Mouse (Mus musculus): ENCODE results near the gene Pifo.
"Not testable (repeated sequence)": the region's sequence is repeated elsewhere in the genome, so short reads cannot be mapped to it uniquely, and the experiment has no call there.

Pifo gene

DNA sequence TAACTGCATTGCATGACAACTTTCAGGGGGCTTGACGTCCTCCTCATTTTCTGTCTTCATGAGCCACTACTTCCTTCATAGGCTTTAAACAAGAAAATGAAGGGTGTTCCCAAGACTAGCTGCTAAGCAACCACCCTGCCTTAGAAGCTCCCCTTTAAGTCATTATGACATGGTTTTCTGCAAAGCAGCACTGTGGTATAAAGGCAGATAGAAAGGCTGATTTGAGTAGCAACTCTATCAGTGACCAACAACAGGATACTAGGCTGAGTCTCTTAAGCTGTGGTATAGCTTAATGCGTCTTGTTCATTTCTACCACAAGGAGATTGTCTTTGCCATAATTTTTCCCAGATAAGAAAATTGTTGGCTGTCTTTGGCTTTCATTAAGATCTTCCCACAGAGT is at the start of gene Pifo:
Gene Pifo, minus strand, starts transcription at position 101 of the 400 bp plus-strand sequence.
- DNase-seq (ENCODE audit: low read depth, low spot score): no peak

DNA sequence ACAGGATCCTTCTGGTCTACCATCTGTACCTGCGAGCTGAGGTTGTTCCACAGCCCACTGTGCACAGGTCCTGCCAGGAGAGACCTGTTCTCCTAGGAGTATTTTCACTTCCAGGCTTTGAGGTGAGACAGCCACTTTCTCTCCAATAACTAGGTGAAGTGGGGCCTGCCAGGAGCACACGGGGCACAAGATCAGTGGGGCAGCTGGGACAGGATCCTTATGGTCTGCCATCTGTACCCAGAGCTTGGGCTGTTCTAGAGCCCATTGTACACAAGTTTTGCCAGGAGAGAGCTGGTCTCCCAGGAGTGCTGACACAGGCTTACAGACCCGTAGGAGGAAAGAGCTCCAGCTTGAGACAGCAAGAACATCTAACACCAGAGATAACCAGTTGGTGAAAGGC is 43.5 kb upstream of the Pifo start:
- DNase-seq (ENCODE audit: low read depth, low spot score): no peak

DNA sequence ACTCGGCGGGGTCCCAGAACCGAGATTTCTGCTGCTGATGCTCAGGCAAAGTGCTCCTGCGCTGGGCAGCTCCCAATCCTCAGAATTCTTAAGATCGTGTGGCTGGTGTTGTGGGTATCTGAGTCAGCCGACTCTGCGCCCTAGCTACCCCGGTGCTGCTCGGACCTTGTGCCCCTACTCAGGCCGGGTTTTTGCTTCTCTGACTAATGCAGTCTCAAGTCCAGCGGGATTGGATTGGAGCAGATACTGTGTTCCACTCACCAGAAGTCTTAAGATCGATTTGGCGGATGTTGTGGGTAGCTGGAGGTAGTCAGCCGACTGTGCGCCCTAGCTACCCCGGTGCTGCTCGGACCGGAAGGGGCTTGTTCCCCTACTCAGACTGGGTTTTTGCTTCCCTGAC is 37.5 kb upstream of the Pifo start:
- DNase-seq (ENCODE audit: low read depth, low spot score): no peak

DNA sequence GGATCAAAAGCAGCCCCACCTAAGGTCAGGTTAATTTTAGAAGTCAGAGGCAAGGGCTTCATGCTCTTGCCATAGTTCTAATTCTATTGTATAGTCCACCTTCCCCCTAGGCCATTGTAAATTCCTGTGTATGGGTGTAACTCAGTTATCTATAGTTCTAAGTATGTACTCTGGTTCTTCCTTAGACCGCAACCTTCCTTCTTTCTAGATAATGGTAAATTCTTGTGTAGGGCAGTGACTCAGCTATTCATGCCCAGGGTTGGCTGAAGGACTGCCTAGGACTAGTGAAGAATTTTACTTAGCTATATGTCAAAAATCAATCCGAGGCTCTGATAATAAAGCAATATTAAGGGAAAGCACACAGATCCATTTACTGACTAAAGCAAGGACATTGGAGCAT is 25.9 kb upstream of the Pifo start:
- DNase-seq (ENCODE audit: low read depth, low spot score): no peak

DNA sequence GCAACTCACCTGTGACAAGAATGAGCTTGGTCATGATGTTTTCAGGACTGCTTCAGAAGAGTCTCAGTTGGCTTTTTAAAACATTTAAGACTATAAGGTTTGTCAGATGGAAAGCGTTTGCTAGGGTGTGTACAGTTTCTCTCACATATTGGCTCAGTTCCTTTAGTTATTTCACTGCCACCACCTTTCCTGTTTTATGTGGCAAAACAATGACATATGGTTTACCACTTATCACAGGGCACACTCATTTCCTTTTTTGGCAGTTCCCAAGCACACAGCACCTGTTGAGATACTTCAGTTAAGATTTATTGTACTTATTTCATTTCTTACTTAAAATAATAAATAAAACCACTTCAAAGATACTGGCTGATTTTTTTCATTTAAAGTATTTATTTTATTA is 18.3 kb upstream of the Pifo start, which contains the start of gene Chil5:
Gene Chil5, minus strand, starts transcription at position 34 of the 400 bp plus-strand sequence.
- no peak for DNase-seq (ENCODE audit: low read depth, low spot score)

DNA sequence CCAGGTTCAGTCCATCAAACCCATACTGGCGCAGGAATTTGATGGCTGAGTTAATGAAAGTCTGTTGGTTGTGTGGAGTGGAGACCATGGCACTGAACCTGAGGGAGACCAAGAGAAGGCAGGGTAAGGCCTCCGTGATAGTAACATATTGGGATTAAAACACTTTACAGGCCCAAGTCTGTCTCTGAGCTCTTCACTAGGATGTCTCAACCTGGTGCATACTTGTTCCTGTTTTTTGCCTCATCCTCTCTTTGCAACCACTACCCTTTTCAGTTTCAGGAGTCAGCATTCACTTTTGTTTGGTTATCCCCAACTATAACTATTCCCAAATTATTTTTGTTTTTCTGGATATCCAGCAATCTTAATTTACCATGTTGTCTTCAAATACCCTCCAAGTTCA is 9.7 kb upstream of the Pifo start:
- no peak for DNase-seq (ENCODE audit: low read depth, low spot score)

DNA sequence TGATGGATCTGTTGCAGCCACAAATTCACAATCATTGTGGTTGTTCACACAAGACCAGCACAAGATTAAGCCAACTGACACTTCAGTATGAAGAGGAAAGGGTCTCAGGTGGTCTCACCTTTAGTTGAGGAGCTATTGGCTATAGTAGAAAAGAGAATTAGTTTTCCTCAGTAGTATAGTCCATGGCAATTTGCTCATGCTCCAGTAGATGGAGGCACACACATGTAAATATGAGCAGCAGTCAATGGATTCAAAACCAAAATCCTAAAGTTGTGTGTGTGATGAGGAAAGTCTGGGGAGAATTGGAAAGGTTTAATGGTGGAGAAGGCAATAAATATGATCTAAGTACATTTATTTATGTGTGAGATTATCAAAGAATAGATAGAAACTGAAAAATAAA is 7.4 kb upstream of the Pifo start:
- DNase-seq (ENCODE audit: low read depth, low spot score): no peak

DNA sequence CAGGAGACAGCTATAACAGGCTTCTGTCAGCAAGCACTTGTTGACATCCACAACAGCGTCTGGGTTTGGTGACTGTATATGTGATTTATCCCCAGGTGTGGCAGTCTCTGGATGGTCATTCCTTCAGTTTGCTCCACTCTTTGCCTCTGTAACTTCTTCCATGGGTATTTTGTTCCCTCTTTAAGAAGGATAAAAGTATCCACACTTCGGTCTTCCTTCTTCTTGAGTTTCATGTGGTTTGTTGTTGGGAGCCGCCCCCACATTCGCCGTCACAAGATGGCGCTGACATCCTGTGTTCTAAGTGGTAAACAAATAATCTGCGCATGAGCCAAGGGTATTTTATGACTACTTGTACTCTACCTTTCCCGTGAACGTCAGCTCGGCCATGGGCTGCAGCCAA is 11.1 kb downstream of the Pifo start:
- not testable (repeated sequence) for DNase-seq (ENCODE audit: low read depth, low spot score)

DNA sequence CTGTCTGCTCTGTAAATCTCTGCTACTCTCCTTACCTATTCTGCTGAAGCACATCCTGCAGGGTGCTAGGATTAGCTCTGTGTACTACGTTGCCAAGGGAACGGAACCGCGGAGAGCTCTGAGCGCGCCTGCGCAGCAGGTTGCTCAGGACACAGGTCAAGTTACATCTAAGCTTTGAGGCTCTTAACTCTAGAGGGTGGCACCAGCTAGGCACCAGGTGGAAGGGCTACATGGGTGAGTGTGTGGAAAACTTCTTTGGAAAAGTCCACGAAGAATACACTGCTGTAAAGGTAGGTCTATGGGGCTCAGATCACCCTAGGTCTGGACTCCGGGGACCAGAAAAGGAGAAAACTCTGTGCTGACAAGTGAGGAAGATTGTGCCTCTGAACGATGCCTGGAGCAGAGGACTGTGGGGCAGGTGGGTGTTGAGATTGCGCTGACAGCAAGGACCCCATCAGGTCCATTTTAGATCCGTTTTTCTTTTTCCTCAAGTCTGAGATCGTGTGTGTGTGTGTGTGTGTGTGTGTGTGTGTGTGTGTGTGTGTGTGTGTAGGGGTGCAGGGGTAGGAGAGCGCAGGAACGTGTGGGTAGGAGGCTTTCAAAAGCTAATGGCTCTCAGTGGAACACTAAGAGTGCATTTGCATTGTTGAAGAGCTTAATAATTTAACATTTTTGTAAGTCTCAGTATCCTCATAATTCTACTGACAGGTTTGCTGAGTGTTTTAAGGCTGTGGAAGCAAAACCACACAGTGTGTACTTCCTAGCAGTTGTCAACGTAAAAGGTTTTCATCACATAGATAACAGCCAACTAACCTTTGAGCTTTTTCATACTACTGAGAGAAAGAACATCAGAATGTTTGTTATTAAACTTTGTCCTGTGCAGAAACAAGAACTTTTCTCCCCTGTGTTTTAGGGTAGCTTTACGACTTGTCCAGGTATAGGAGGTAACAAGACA is 12.8 kb downstream of the Pifo start:
- peak; percentile 83 for DNase-seq (ENCODE audit: low read depth, low spot score)

DNA sequence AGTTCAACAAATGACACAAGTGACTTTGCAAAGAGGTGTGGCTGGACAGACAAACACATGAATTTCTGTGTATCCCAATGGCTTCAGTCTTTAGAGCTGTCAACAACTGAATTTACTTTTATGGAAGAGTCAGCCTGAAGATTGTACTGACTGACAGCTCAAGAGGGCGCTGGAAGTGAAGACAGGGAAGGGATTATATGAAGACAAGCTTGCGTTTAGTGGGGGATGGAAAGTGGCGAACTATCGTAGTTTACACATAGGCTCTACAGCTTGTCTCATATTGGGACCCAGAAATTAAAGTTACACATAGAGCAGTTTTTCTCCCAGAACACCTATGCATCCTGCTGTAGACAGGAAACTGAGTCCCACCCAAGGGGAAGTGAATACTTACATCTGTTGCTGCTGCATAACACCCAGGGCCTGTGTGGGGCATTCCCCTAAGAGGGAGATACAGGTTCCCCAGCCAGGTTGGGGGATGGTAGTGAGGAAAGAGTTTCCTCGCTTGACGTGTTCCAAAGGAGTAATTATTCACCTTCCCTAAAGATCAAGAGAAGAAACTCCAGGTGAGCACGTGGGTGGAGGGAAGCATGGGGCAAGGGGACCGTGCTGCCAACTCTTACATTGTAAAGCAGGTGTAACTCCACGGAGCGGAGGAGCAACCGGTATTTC is 13.6 kb downstream of the Pifo start:
- no peak for DNase-seq (ENCODE audit: low read depth, low spot score)

DNA sequence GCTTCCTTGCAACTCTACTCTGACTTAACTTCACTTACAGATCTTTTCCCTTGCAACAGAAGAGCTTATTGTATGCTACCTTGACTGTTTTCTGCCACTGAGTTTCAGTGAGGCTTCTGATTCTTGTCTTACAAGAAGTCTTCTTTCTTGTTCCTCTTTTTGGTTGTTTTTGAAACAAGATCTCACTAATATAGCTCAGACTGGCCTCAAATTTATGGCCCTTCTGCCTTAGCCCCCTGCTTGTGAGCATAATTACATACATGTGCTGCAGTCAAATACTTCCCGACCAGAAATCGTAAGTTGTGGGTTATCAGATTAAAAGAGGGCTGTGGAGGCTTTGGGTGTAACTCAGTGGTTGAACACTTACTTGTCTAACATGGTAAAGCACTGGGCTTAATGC is 19.7 kb downstream of the Pifo start:
- no peak for DNase-seq (ENCODE audit: low read depth, low spot score)

DNA sequence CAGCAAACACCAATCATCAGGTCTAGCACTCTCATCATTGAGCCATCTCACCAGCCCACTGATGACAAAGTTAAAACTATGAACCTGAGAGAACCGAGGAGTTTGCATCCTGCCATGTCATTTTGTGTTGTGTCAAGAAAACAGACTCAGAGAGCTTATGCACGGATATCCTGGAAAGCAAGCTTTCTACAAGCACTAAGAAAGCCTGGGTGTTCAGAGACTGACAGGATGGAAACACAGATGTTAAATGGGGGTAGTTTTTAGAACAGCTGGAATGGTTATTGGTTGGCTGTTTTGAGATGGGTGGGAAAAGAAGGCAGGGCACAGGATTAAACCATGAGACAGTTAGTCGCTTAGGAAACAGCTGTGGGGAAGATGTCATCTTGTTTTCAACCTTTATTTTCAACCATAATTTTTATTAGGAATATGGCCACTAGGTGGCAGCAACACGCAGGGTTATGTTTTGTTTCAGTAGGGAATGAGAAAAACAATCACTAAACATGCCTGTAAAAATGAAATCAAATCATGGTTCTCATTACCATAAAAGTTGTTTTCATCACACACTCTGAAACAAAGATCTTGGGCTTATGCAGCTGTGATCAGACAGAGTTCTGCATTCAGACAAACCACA is 22.7 kb downstream of the Pifo start:
- DNase-seq (ENCODE audit: low read depth, low spot score): peak; percentile 60

DNA sequence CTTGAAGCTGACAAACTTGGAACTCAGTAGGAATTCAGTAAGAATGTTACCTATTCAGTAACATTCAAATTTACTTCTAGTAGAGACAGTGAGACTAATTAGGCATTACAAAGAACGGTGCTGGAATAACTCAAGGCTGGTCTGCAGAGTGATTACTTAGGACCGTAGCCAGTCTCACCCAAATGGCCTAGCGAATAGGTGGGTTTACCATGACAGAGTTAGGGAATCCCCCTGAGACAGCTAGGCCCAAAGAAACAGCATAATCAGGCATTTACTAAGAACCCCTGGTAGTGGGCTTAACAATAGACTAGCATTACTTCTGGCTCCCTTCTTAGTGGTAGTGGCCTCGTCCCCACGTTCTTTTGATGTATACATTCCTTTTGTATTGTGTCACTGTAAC is 24.8 kb downstream of the Pifo start:
- DNase-seq (ENCODE audit: low read depth, low spot score): not testable (repeated sequence)

DNA sequence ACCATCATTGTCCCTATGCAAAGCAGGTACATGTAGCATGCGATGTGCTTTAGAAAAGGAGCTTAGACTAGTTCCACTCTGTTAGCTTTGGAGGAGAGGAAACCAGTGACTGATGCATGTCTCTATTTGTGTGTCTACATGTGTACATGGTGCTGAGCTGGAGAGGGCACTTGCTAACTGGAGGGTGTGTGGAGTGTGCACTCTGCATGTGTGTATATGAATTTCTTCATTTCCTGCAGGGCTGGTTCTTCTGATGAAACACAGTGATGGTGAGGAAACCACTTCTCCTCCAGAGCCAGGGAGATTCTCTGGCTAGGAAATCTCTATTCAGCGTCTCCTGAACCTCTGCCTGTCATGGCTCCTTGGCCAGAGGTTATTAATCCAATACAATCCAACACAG is 40.3 kb downstream of the Pifo start:
- no peak for DNase-seq (ENCODE audit: low read depth, low spot score)

DNA sequence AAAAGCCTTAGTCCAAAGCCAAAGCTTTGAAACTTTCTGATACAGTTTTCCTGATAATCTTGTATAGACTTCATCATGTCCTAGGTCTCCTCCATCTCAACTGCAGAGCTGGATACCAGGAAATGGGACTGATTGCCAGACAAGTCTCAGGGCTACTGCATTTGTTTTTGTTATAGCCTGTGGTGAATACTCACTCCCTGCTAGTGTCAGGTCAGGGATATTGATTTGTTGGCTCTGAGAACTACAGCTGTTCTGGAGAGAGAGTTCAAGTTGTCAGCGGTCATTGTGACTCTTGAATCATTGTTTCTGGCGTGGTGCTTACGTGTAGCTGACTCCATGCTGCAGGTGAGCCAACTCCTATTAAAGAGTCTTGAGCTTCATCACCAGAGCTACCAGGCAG is 41.0 kb downstream of the Pifo start, which contains the start of gene Ovgp1:
Gene Ovgp1, plus strand, starts transcription at position 301 of the 400 bp plus-strand sequence.
- DNase-seq (ENCODE audit: low read depth, low spot score): no peak

DNA sequence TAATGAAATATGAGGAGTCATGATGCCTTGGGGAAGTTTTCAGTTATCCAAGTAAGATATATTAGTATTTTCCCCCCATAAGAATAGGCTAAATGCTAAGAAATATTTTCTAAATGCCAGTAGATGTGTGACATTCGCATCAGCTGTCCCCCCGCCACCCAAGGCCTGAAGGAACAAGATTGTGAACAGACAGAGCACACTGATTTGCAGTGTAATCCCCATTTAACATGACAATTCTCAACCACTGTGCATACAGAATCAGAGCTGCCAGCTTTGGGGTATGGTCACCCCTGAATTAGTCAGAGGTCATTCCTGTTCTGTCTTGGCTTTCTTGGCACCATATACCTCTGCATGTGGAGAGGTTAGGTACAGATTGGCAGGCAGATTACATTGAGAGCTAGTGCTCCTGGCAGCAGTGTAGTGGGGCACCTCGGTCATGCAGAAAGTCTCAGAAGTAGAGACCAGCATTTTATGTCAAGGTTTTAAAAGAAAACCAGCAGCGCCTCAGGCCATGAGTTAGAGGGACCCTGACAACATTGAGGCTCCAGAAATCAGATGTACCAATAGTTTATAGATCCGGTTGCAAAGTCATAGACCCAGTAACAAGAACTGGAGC is 42.5 kb downstream of the Pifo start:
- DNase-seq (ENCODE audit: low read depth, low spot score): no peak

DNA sequence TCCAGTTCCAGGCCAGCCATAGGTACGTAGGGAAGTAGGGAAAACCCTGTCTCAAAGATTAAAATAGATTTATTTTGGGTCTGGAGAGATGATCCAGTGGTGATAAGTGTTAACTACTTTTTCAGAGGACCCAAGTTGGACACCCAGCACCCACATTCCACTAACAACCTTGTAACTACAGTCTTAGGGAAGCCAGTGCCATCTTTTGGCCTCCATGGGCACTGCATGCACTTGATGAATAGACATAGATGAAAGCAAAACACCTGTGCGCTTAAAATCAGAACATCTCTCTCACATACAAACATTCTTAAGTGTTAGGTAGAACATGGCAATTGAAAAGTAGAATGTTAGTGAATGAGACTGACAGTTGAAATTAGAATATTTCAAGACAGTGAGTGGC is 53.7 kb downstream of the Pifo start:
- DNase-seq (ENCODE audit: low read depth, low spot score): no peak

DNA sequence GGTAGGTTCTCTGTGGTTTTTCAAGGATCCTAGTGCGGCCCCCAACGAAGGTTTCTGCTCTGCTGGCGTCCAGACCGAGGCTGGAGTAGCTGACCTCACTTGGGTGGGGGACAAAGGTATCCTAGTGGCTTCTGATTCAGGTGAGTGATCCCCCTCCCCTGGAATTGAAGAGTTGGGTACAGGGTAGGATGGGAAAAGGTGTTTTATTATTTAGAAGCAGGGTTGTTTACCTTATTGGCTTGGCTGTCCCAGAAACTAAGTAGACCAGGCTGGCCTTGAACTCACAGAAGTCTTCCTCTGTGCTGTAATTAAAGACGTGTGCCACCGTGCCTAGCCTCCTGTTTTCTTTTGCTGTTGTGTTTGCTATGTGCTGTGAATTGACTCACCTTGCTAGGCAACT is 54.4 kb downstream of the Pifo start, which contains the start of gene Atp5f1:
Gene Atp5f1, minus strand, starts transcription at position 101 of the 400 bp plus-strand sequence.
- DNase-seq (ENCODE audit: low read depth, low spot score): no peak

DNA sequence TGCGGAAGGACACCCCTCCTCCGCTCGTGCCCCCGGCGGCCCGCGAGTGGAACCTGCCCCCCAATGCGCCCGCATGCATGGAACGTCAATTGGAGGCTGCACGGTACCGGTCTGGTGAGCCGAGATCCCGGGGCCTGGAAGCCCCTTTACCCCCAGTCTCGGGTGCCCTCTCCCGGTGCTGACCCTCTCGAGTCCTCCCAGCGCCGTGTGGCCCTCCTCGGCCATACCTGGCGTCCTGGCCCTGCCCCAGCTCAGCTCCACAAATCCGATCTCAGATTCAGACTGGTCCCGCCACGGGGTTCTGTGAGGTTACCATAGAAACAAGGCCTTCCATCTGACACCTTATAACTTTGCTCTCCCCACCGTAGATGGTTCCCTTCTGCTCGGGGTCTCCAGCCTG is 54.9 kb downstream of the Pifo start:
- peak; percentile 54 for DNase-seq (ENCODE audit: low read depth, low spot score)

DNA sequence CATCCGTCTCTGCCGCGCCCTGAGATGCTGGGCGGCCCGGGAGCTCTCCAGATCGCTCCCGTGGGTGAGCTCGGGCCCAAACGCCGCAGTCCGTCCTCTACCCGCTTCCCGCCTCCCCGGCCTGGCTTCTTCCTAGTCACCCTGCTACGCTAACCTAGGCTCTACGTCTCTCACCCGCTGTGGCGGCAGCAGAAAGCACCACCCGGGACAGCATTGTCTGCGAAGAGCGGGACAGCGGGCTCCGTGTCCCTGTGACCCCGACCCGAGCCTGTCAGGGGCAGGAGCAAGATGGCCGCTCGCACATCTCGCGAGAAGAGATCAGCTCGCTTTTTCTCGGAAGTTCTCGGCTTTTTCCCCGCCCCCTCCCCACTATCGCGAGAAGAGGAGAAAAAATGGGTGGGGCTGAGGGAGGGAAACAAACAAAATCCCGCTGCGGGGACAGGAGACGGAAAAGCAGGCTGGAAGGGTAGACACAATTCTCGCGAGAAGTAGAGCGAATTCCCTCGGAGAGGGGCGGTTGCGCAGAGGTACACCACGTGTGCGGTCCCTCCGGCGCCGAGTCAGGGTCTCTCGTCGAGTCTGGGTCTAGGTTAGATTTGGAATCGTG is 55.4 kb downstream of the Pifo start, which contains the start of gene Wdr77:
Gene Wdr77, plus strand, starts transcription at position 396 of the 607 bp plus-strand sequence.
- DNase-seq (ENCODE audit: low read depth, low spot score): peak; percentile 100

DNA sequence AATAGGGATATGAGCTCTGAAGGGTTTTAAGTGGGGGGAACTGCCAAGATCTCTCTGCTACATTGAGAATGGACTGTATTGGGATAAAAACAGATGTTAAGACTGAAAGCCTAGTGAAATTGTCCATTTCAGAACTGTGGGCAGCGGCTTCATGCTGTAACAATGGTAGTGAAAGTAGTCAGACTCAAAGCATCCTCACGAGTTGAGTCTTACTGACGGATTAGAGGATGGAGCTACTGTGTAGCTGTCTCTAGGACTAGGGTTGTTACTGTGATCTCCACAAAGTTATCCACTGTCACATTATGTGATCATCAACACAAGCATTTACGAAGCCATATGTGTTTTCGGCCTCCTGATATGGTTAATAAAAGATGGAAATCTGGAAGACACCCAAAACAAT is 56.2 kb downstream of the Pifo start:
- DNase-seq (ENCODE audit: low read depth, low spot score): no peak
